Comparison of ENCODE assay signal across 8 mouse cellular contexts in genomic region chr12:4863654-4864337, GRCm38 (mm10). TPM values are rescaled to one million over a fixed set of nuclear protein-coding genes. Genes with fewer than 3 reads are reported as not detected.
DNase-seq lines count a peak whose midpoint lies in the region; ATAC-seq and TF ChIP-seq lines count a peak whose summit lies in the region.

No protein-coding gene starts in this region.

- H3K9me3 ChIP-seq in embryonic facial prominence, embryonic 14.5 days (ENCODE audit: control insufficient read depth, low read length), result no peaks in the 10 kb centered on the region
- H3K9me3 ChIP-seq in liver, embryonic 11.5 days (ENCODE audit: control insufficient read depth, low read length), result no peaks in the 10 kb centered on the region

- TF ChIP-seq POLR2A in kidney, adult 2 months (IDR thresholded peaks at IDR 0.05; ENCODE audit: low read depth, low read length), result no peak

- 41% methylated on average over 4 of the region's 4 CpGs for WGBS in embryonic facial prominence, embryonic 14.5 days
- 35% methylated on average over 4 of the region's 4 CpGs for WGBS in kidney, adult 2 months
- 81% methylated on average over 4 of the region's 4 CpGs for WGBS in liver, embryonic 11.5 days

- no peak overlapping the region for H3K4me3 ChIP-seq in embryonic facial prominence, embryonic 14.5 days (ENCODE audit: low read depth, low read length)
- no peak overlapping the region for H3K4me3 ChIP-seq in kidney, adult 2 months (ENCODE audit: insufficient read depth, low read depth, low read length)
- no peak overlapping the region for H3K4me3 ChIP-seq in liver, embryonic 11.5 days (ENCODE audit: low read depth, low read length)

- no peak for TF ChIP-seq CTCF in kidney, adult 2 months (conservative IDR thresholded peaks at IDR 0.05; ENCODE audit: insufficient read depth, insufficient read length, low read depth, low read length)

- H3K4me2 ChIP-seq in embryonic facial prominence, embryonic 14.5 days (ENCODE audit: low read depth, low read length), result no peak overlapping the region
- H3K4me2 ChIP-seq in liver, embryonic 11.5 days, result no peak overlapping the region

- 0 out of 2 replicates have a peak overlapping the region, but pooled peaks have one; percentile 11 for H3K9ac ChIP-seq in embryonic facial prominence, embryonic 14.5 days (ENCODE audit: low read depth, low read length)
- H3K9ac ChIP-seq in liver, embryonic 11.5 days (ENCODE audit: low read depth, low read length), result no peak overlapping the region

- H3K27ac ChIP-seq in embryonic facial prominence, embryonic 14.5 days (replicated peaks; ENCODE audit: low read depth, low read length), result peak overlapping the region; percentile 61
- H3K27ac ChIP-seq in kidney, adult 2 months (ENCODE audit: insufficient read depth, low read depth, low read length), result no peak overlapping the region
- no peak overlapping the region for H3K27ac ChIP-seq in liver, embryonic 11.5 days (ENCODE audit: low read depth, low read length)

- peaks cover 13% of the 10 kb centered on the region for H3K4me1 ChIP-seq in embryonic facial prominence, embryonic 14.5 days (ENCODE audit: control insufficient read depth, insufficient read depth, low read length)
- H3K4me1 ChIP-seq in kidney, adult 2 months (ENCODE audit: control insufficient read depth, insufficient read depth, low read length), result 0 out of 2 replicates have a peak, but pooled peaks cover 2% of the 10 kb centered on the region
- peaks cover 7% of the 10 kb centered on the region for H3K4me1 ChIP-seq in liver, embryonic 11.5 days (replicated peaks; ENCODE audit: control insufficient read depth, insufficient read depth, low read length)

- H3K36me3 ChIP-seq in embryonic facial prominence, embryonic 14.5 days (ENCODE audit: control insufficient read depth, insufficient read depth, low read length), result no peaks in the 10 kb centered on the region
- H3K36me3 ChIP-seq in kidney, adult 2 months (ENCODE audit: control insufficient read depth, insufficient read depth, low read length), result no peaks in the 10 kb centered on the region
- H3K36me3 ChIP-seq in liver, embryonic 11.5 days (ENCODE audit: control insufficient read depth, insufficient read depth, low read length), result peaks cover 29% of the 10 kb centered on the region; the same call in 1 of the 2 replicates

- DNase-seq in urinary bladder, postnatal 14 days (ENCODE audit: low spot score), result peak; percentile 17
- DNase-seq in urinary bladder, postnatal 10 days (ENCODE audit: low spot score), result no peak
- DNase-seq in embryonic facial prominence, embryonic 14.5 days (ENCODE audit: low spot score), result peak; percentile 89
- peak; percentile 93 for DNase-seq in kidney, adult 2 months
- DNase-seq in yolk sac, embryonic 10.5 days (ENCODE audit: low spot score), result peak; percentile 16
- DNase-seq in liver, embryonic 11.5 days (ENCODE audit: low spot score), result no peak
- no peak for DNase-seq in adrenal gland, adult 8-10 months
- DNase-seq in layer of hippocampus, postnatal 36 days, result no peak

- peak; percentile 79 for ATAC-seq in embryonic facial prominence, embryonic 14.5 days (ENCODE audit: low read depth)
- no peak for ATAC-seq in liver, embryonic 11.5 days (replicated peaks; ENCODE audit: low FRiP score)

- no peaks in the 10 kb centered on the region for H3K27me3 ChIP-seq in embryonic facial prominence, embryonic 14.5 days (replicated peaks; ENCODE audit: control insufficient read depth, insufficient read depth, low read length)
- no peaks in the 10 kb centered on the region for H3K27me3 ChIP-seq in kidney, adult 2 months (replicated peaks; ENCODE audit: control insufficient read depth, insufficient read depth, low read length)
- no peaks in the 10 kb centered on the region for H3K27me3 ChIP-seq in liver, embryonic 11.5 days (replicated peaks; ENCODE audit: control insufficient read depth, insufficient read depth, low read length)

RNA-seq across cellular contexts. Expression of gene Mfsd2b, which starts 10.4 kb away (rescaled TPM):
- 0.70 and 0.87 TPM in 2 replicates for polyA plus RNA-seq in embryonic facial prominence, embryonic 14.5 days (2014; fragmentation: Nextera tagmentation; extraction: Ambion mirVana)
- polyA plus RNA-seq in kidney, adult 2 months (2012; rRNA removed), result 1.7 and 2.3 TPM in 2 replicates
- polyA plus RNA-seq in liver, embryonic 11.5 days (2014; fragmentation: Nextera tagmentation; extraction: Ambion mirVana), result 117 and 122 TPM in 2 replicates
- 1 to 10 TPM in 1 of 4 experiments, under 1 TPM in 3; 0.67 to 1.8 (median 0.83) TPM for total RNA-seq in adrenal gland, adult 8-10 months (2022)
- total RNA-seq in layer of hippocampus, postnatal 36 days (2021), result under 1 TPM; 0.35 to 0.56 TPM

RNA-seq across cellular contexts. Expression of gene Wdcp, which starts 20.7 kb away (rescaled TPM):
- polyA plus RNA-seq in embryonic facial prominence, embryonic 14.5 days (2014; fragmentation: Nextera tagmentation; extraction: Ambion mirVana), result 10.4 and 11.7 TPM in 2 replicates
- polyA plus RNA-seq in kidney, adult 2 months (2012; rRNA removed), result 6.4 and 7.7 TPM in 2 replicates
- polyA plus RNA-seq in liver, embryonic 11.5 days (2014; fragmentation: Nextera tagmentation; extraction: Ambion mirVana), result 28.7 and 31.0 TPM in 2 replicates
- total RNA-seq in adrenal gland, adult 8-10 months (2022), result 10 to 100 TPM; 10.1 to 13.0 (median 11.5) TPM
- 10 to 100 TPM; 12.5 to 14.3 TPM for total RNA-seq in layer of hippocampus, postnatal 36 days (2021)

RNA-seq across cellular contexts. Expression of gene Fkbp1b, which starts 22.4 kb away (rescaled TPM):
- polyA plus RNA-seq in embryonic facial prominence, embryonic 14.5 days (2014; fragmentation: Nextera tagmentation; extraction: Ambion mirVana), result 33.4 and 38.0 TPM in 2 replicates
- polyA plus RNA-seq in kidney, adult 2 months (2012; rRNA removed), result 2.1 and 4.8 TPM in 2 replicates
- 4.5 and 5.8 TPM in 2 replicates for polyA plus RNA-seq in liver, embryonic 11.5 days (2014; fragmentation: Nextera tagmentation; extraction: Ambion mirVana)
- 10 to 100 TPM in 1 of 4 experiments, 1 to 10 TPM in 3; 2.8 to 16.0 (median 7.2) TPM for total RNA-seq in adrenal gland, adult 8-10 months (2022)
- 10 to 100 TPM; 55.8 to 57.2 TPM for total RNA-seq in layer of hippocampus, postnatal 36 days (2021)

RNA-seq across cellular contexts. Expression of gene Ubxn2a, which starts 43.7 kb away (rescaled TPM):
- 20.3 and 23.3 TPM in 2 replicates for polyA plus RNA-seq in embryonic facial prominence, embryonic 14.5 days (2014; fragmentation: Nextera tagmentation; extraction: Ambion mirVana)
- 9.8 and 10.9 TPM in 2 replicates for polyA plus RNA-seq in kidney, adult 2 months (2012; rRNA removed)
- polyA plus RNA-seq in liver, embryonic 11.5 days (2014; fragmentation: Nextera tagmentation; extraction: Ambion mirVana), result 50.9 and 57.3 TPM in 2 replicates
- 10 to 100 TPM; 38.2 to 49.6 (median 42.1) TPM for total RNA-seq in adrenal gland, adult 8-10 months (2022)
- total RNA-seq in layer of hippocampus, postnatal 36 days (2021), result 10 to 100 TPM; 44.3 to 46.8 TPM

RNA-seq across cellular contexts. Expression of gene Sf3b6, which starts 46.5 kb away (rescaled TPM):
- polyA plus RNA-seq in embryonic facial prominence, embryonic 14.5 days (2014; fragmentation: Nextera tagmentation; extraction: Ambion mirVana), result 245 and 248 TPM in 2 replicates
- polyA plus RNA-seq in kidney, adult 2 months (2012; rRNA removed), result 79.8 and 83.7 TPM in 2 replicates
- polyA plus RNA-seq in liver, embryonic 11.5 days (2014; fragmentation: Nextera tagmentation; extraction: Ambion mirVana), result 302 and 314 TPM in 2 replicates
- 100 to 1,000 TPM in 3 of 4 experiments, 10 to 100 TPM in 1; 98.9 to 114 (median 103) TPM for total RNA-seq in adrenal gland, adult 8-10 months (2022)
- 10 to 100 TPM; 83.2 to 96.7 TPM for total RNA-seq in layer of hippocampus, postnatal 36 days (2021)

Comparison
In these comparisons a context has a peak if more than half of its experiments do, and no peak if none do; other contexts are left out.
1. DNase-seq: peak in urinary bladder, postnatal 14 days (single experiment), embryonic facial prominence, embryonic 14.5 days (single experiment), kidney, adult 2 months (single experiment) and yolk sac, embryonic 10.5 days (single experiment); none in urinary bladder, postnatal 10 days (single experiment), liver, embryonic 11.5 days (single experiment), adrenal gland, adult 8-10 months (single experiment) and layer of hippocampus, postnatal 36 days (0 of 2).
2. RNA of gene Mfsd2b, which starts 10.4 kb away (polyA plus RNA-seq): 117 to 122 TPM in liver, embryonic 11.5 days; 1.7 to 2.3 TPM in kidney, adult 2 months and 0.70 to 0.87 TPM in embryonic facial prominence, embryonic 14.5 days; every median in the first group is over 10 times any median in the second.